Mouse (Mus musculus): ENCODE measurements at regions not wholly inside any gene's neighbourhood (a gene's known extent, or its start where the extent isn't known, plus 50 kb on each side); places are given as distances from the start of the nearest gene placed in this dataset.
A peak's percentile ranks its signal among the peaks of the same experiment; 100 is the strongest.

- no peak for DNase-seq
Measured at GRCm38 (mm10) chr14:120146908-120147770, 104.9 kb upstream of the Oxgr1 start.

GRCm38 (mm10) chr14:120148803-120149202 lies 106.6 kb upstream of the Oxgr1 start:
- DNase-seq, result no peak

GRCm38 (mm10) chr14:120149341-120149741 lies 107.1 kb upstream of the Oxgr1 start:
- DNase-seq, result no peak

- DNase-seq, result no peak
Measured at GRCm38 (mm10) chr14:120150589-120150988, 108.4 kb upstream of the Oxgr1 start.

- no peak for DNase-seq
Measured at GRCm38 (mm10) chr14:120154413-120154812, 112.2 kb upstream of the Oxgr1 start.

GRCm38 (mm10) chr14:120164184-120164583 lies 111.3 kb upstream of the Mbnl2 start:
- DNase-seq, result no peak

- DNase-seq, result no peak
Measured at GRCm38 (mm10) chr14:120165496-120166045, 109.9 kb upstream of the Mbnl2 start.

GRCm38 (mm10) chr14:120170733-120171132 lies 104.7 kb upstream of the Mbnl2 start:
- no peak for DNase-seq

GRCm38 (mm10) chr14:120172058-120172457 lies 103.4 kb upstream of the Mbnl2 start:
- DNase-seq, result no peak

GRCm38 (mm10) chr14:120172844-120173243 lies 102.6 kb upstream of the Mbnl2 start:
- no peak for DNase-seq

- no peak for DNase-seq
Measured at GRCm38 (mm10) chr14:120174615-120175014, 100.9 kb upstream of the Mbnl2 start.

- no peak for DNase-seq
Measured at GRCm38 (mm10) chr14:120195218-120195617, 80.3 kb upstream of the Mbnl2 start.

GRCm38 (mm10) chr14:120211741-120212140 lies 63.7 kb upstream of the Mbnl2 start:
- no peak for DNase-seq

- no peak for DNase-seq
Measured at GRCm38 (mm10) chr14:120212626-120213025, 62.8 kb upstream of the Mbnl2 start.

- no peak for DNase-seq
Measured at GRCm38 (mm10) chr14:120219224-120219623, 56.2 kb upstream of the Mbnl2 start.

- peak; percentile 26 to 35 for DNase-seq
Measured at GRCm38 (mm10) chr14:120223528-120224201, 51.8 kb upstream of the Mbnl2 start.

- peak; percentile 28 to 44 for DNase-seq
Measured at GRCm38 (mm10) chr14:120224202-120224846, 51.1 kb upstream of the Mbnl2 start.

- peak; percentile 81 to 88 for DNase-seq
Measured at GRCm38 (mm10) chr14:120225657-120226056, 49.8 kb upstream of the Mbnl2 start.
